Mouse (Mus musculus): ENCODE data around the gene Lats2.
A peak's percentile ranks its signal among the peaks of the same experiment; 100 is the strongest.
"Not testable (repeated sequence)": the region's sequence is repeated elsewhere in the genome, so short reads cannot be mapped to it uniquely, and the experiment has no call there.

The Lats2 gene

GRCm38 (mm10) chr14:57695550-57695949, 62.6 kb downstream of the Lats2 start:
- DNase-seq (ENCODE audit: low read depth, low spot score), result no peak

- no peak for DNase-seq (ENCODE audit: low read depth, low spot score)
These were observed 63.9 kb downstream of the Lats2 start for GRCm38 (mm10) chr14:57694246-57694645.

GRCm38 (mm10) chr14:57692517-57693130, 65.6 kb downstream of the Lats2 start:
- no peak for DNase-seq (ENCODE audit: low read depth, low spot score)

- no peak for DNase-seq (ENCODE audit: low read depth, low spot score)
These were observed 66.9 kb downstream of the Lats2 start for GRCm38 (mm10) chr14:57691316-57691715.

- no peak for DNase-seq (ENCODE audit: low read depth, low spot score)
These were observed 67.5 kb downstream of the Lats2 start for GRCm38 (mm10) chr14:57690681-57691080.

GRCm38 (mm10) chr14:57688066-57688465, 70.1 kb downstream of the Lats2 start:
- not testable (repeated sequence) for DNase-seq (ENCODE audit: low read depth, low spot score)

- DNase-seq (ENCODE audit: low read depth, low spot score), result no peak
These were observed 70.7 kb downstream of the Lats2 start for GRCm38 (mm10) chr14:57687441-57687840.

GRCm38 (mm10) chr14:57686647-57687046, 71.5 kb downstream of the Lats2 start:
- no peak for DNase-seq (ENCODE audit: low read depth, low spot score)

- DNase-seq (ENCODE audit: low read depth, low spot score), result peak; percentile 57
These were observed 73.6 kb downstream of the Lats2 start for GRCm38 (mm10) chr14:57684579-57684978.

GRCm38 (mm10) chr14:57682751-57683150, 75.4 kb downstream of the Lats2 start:
- DNase-seq (ENCODE audit: low read depth, low spot score), result no peak

GRCm38 (mm10) chr14:57679958-57680535, 78.1 kb downstream of the Lats2 start:
- peak; percentile 89 for DNase-seq (ENCODE audit: low read depth, low spot score)

- DNase-seq (ENCODE audit: low read depth, low spot score), result no peak
These were observed 78.7 kb downstream of the Lats2 start for GRCm38 (mm10) chr14:57679523-57679922.

- DNase-seq (ENCODE audit: low read depth, low spot score), result no peak
These were observed 82.7 kb downstream of the Lats2 start for GRCm38 (mm10) chr14:57675481-57675880.

- no peak for DNase-seq (ENCODE audit: low read depth, low spot score)
These were observed 92.6 kb downstream of the Lats2 start for GRCm38 (mm10) chr14:57665628-57665950.

- peak; percentile 90 for DNase-seq (ENCODE audit: low read depth, low spot score)
These were observed 93.2 kb downstream of the Lats2 start, which contains the start of gene Xpo4 for GRCm38 (mm10) chr14:57664822-57665627. Xpo4 (minus strand) TSS chr14:57665430.

GRCm38 (mm10) chr14:57664311-57664821, 93.8 kb downstream of the Lats2 start:
- peak; percentile 27 for DNase-seq (ENCODE audit: low read depth, low spot score)

GRCm38 (mm10) chr14:57663630-57664029, 94.6 kb downstream of the Lats2 start:
- DNase-seq (ENCODE audit: low read depth, low spot score), result no peak

- no peak for DNase-seq (ENCODE audit: low read depth, low spot score)
These were observed 99.9 kb downstream of the Lats2 start for GRCm38 (mm10) chr14:57658301-57658700.

- DNase-seq (ENCODE audit: low read depth, low spot score), result no peak
These were observed 100.7 kb downstream of the Lats2 start for GRCm38 (mm10) chr14:57657500-57657899.

GRCm38 (mm10) chr14:57656519-57656918, 101.7 kb downstream of the Lats2 start:
- DNase-seq (ENCODE audit: low read depth, low spot score), result not testable (repeated sequence)

- DNase-seq (ENCODE audit: low read depth, low spot score), result no peak
These were observed 108.7 kb downstream of the Lats2 start for GRCm38 (mm10) chr14:57649501-57649900.

GRCm38 (mm10) chr14:57646155-57646554, 112.0 kb downstream of the Lats2 start:
- DNase-seq (ENCODE audit: low read depth, low spot score), result no peak
